Mouse (Mus musculus) cerebellum, adult 9-11 months (tissue): ENCODE measurements around the gene Lrch1.

ENCODE experiments used
- DNase-seq: peaks from one replicate; pipeline ENCODE4 v3.0.0; 2022

The Lrch1 gene

GRCm38 (mm10) chr14:74797386-74798062, 150.2 kb downstream of the Lrch1 start:
- no peak for DNase-seq

DNA sequence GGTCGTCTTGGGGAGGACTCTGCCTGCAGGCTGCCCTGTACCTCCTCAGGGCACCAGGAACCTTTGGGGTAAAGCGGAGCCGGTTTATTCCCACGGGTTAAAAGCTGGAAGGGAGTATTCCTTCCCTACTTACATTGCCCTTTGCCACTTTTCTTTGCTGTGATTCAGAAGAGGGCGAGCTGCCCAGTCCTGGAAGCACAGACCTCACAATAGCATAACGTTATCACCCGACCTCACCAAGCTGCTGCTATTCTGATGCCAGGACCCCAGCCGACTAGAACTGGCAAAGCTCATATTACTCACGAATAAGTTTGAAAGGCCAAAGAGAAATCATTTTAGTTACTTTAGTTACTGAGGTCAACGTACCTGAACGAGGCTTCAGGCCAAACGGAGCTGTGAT, 152.7 kb downstream of the Lrch1 start:
- DNase-seq: no peak

GRCm38 (mm10) chr14:74792793-74793192, 154.9 kb downstream of the Lrch1 start:
- DNase-seq: no peak

DNA sequence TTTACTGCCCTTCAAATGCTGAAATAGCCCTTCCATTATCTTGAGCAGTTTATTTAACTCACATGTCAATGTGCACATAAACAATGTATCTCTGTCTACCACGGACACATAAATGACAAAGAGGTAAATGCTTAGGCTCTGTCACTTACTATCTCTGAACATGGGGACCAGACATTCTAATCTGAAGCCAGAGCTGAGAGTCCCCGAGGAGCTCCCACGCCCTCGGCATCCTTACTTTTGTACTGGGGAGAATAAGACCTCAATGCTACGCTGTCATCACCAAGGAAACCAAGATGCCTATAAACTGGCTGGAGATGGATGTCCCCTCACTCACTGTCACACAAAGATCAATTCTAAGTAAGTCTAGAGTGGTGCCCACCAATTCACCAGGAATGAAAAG, 157.1 kb downstream of the Lrch1 start:
- DNase-seq: no peak

DNA sequence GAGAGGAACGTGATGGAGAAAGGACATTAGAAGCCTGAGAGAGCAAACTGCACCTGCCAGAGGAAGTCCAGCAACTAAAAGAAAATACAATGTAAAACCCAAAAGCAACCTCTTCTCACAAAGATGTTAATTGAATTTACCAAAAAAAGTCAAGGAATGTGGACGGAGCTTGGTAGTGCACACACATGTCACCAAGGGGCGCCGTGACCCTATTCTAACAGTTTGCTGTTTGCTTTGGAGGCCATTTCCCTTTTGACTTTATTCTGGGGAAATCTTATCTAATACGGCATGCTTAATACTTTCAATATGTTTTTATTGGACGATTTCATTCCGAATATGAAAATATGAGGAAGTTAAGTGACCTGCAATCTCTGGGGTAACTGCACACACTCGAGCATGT, 158.9 kb downstream of the Lrch1 start:
- DNase-seq: no peak

DNA sequence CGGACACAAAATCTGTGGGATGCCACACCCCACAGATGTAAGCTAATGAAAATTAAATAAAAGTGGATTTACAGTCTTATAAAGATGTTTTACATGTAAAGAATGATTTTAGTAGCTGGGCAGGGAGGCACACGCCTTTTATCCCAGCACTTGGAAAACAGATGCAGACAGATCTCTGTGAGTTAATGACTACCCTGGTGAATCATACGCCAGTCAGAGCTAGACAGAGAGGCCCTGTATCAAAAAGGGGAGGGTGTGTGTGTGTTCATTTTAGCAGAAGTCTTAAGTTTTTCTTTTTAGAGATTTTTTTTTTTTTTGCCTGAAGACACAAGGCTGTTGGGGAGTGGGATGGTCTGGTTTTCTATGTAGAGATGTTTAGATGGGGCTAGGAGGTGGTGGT, 160.0 kb downstream of the Lrch1 start:
- no peak for DNase-seq

- DNase-seq: no peak
Measured at GRCm38 (mm10) chr14:74784243-74784934, 163.3 kb downstream of the Lrch1 start.

DNA sequence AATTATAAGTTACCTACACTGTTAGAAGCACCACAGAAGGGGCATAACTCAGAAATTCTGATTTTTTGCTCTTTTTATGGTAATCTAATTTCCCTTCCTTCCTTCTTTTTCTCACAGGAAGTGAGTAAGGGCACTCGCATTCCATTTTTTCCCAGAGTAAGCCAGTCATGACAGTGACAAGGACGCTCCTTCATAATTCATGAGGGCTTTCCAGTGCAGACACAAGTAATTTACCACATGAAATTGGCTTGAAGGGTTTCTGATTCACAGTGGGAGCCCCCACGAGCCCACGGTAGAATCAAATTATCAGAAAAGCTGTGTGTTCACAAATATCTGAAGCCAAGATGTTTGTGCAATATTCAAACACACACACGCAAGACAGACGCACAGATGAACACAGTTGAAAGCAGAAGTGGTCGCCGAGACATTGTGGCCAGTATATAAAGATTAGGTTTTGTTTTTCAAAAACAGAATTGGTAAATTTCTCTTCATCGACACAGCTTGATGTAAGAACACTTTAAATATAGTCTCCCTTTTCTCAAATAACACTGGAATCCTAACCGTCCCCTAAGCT, 173.5 kb downstream of the Lrch1 start:
- no peak for DNase-seq

GRCm38 (mm10) chr14:74767892-74768291, 179.8 kb downstream of the Lrch1 start:
- no peak for DNase-seq

GRCm38 (mm10) chr14:74764191-74764918, 183.3 kb downstream of the Lrch1 start:
- peak; percentile 57 for DNase-seq

DNA sequence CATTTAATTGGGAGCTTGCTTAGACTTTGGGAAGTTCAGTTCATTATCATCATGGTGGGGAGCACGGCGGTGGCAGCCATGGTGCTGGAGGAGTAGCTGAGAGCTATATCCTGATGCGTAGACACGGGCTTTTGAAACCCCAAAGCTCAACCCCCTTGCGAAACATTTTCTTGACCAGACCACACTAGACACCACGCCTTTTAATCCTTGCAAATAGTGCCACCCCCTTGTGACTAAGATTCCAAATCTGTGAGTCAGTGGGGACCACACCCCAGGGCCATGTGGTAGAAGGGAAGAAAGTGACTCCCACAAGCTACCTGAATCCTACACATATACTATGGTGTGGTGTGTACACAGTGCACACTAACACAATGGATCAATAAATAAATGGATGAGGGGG, 210.8 kb downstream of the Lrch1 start:
- no peak for DNase-seq

DNA sequence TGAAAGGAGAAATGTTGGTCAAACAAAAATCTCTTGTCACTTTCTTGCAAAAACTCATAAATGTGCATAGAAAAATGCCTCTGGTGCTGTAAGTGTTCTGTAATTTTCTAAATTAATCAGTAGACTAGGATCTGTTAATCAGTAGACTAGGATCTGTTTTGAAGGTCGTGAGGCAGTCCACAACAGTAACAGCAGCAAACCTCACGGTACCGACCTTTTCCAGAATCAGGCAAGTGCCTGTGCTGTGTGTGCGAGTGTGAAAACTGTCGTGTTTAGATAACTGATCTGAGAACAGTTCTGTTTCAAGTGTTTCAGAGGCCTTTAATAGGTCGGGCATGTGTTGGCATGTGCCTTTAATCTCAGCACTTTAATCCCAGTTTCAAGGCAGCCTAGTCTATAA, 212.2 kb downstream of the Lrch1 start:
- no peak for DNase-seq

- no peak for DNase-seq
Measured at GRCm38 (mm10) chr14:74733397-74733796, 214.3 kb downstream of the Lrch1 start.

DNA sequence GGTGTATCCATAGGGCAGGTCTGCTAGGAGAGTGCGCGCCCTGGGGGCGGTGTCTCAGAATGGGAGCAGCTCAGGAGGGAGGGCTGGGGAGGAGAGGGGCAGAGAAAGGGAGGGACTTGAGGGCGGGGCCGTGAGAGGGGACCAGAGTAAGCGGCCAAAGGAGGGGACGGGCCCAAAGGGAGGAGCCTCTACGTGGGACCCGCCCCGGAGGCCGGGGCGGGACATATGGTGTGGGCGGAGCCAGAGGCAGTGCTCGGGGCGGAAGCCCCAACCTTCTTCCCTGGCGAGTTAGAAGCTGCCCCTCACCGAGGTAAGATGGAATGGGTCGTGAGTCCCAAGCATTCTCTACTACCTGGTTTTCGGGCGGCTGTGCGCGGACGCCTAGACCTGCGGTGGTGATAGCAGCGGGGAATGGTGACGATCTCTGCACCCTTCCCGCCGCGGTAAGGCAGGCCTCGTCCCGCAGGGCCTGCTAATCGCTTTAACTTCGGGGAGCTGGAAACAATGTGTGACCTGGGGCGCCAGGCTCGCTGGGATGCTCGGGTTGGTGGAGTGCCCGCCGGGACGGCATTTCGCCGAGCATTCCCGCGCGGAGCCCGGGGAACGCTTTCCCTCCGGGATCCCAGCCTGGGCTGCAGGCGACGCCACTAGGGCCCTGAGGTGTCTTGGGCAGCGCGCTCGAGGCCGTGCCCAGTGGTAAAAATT, 215.4 kb downstream of the Lrch1 start, which contains the start of gene Esd:
Gene Esd, plus strand, starts transcription at position 219 of the 705 bp plus-strand sequence.
- peak; percentile 92 for DNase-seq

DNA sequence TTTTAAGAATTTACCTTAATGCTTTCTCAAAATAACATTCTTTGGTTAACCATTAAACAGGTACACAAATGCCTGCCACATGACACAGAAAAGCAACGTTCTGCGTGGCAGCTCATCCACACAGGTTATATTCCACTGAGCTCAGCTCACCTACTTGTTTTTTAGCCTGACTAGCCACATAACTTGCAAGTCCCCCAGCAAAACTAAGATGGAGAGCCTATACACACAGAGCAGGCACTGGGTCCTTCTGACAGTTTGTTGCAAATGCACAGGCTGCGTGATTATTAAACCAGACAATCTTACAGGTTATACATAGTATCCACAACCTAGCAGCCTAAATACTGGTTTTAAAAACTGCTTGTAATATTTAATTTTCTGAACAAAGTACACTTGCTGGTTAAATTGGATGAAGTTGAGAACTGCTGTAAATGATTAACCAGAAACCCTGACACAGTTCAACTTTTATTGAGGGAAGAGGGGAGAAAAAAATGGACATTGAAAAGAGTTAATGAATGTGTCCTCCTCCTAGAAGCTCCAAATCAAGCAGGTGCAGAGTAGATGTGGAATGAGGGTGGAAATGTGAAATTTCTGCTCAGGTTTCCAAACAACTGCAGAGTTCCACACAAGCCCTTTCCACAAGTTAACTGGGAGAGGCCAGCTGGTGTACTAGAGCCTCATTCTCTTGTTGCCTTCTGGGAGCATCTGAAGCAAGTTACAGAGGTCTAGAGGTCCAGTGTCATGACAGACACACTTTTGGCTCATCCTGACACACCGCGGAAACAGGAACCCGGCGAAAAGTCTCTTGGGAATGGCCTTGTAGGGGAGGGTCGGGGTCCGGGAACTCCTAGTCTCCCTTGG, 216.2 kb downstream of the Lrch1 start:
- DNase-seq: no peak

DNA sequence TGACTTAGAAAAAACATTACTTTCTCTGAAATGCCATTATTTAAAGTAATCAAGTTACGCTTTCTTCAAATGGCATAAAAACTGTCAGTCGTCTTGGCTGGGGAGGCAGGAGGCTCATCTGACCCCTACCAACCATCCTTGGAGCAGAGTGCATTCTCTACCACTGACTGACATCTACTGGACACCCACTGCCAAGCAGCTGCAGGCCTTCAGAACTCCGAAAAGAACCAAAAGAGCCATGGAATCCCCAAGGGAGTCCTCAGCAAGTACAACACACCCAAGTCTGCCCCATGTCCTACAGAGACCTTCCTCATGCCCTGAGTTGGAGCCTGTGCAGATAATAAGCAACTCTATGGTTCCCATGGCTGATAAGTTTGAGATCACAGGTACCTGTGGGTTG, 224.1 kb downstream of the Lrch1 start:
- DNase-seq: no peak

DNA sequence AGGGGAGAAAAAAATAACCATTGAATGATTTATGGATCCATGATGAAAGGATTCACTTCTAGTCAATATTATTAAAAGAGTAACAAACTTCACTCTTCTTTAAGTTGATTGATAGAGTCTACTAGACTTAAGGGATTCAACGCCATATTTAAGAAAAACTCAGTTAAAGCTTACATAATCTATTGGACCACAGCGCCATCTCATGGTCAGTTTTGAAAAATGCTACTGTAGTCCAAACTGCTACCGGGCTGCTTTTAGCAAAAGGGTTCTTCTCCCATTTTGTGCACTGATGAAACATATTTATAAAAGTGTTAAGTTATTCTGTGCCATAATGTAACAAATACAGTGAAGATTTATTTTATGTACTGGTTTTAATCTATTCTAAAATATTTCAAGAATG, 238.6 kb downstream of the Lrch1 start:
- no peak for DNase-seq
